Comparison of ENCODE assay signal across 8 mouse cellular contexts in genomic region chr5:138756311-138757085, GRCm38 (mm10). TPM values are rescaled to one million over a fixed set of nuclear protein-coding genes. Genes with fewer than 3 reads are reported as not detected.
DNase-seq lines count a peak whose midpoint lies in the region; ATAC-seq and TF ChIP-seq lines count a peak whose summit lies in the region.

No protein-coding gene starts in this region.

- H3K4me1 ChIP-seq in hindbrain, embryonic 14.5 days (replicated peaks; ENCODE audit: control insufficient read depth, insufficient read depth, low read length): peaks cover 55% of the 10 kb centered on the region

- H3K79me2 ChIP-seq in C2C12 (ENCODE audit: control insufficient read depth, insufficient read depth): peaks cover 25% of the 10 kb centered on the region

- H3K9ac ChIP-seq in hindbrain, embryonic 14.5 days: peak overlapping the region; percentile 99

- no peak for TF ChIP-seq CTCF in C2C12 (IDR thresholded peaks at IDR 0.05; ENCODE audit: control insufficient read depth, insufficient read depth, insufficient read length)

- ATAC-seq in hindbrain, embryonic 14.5 days (ENCODE audit: low FRiP score): peak; percentile 12; the same call in 1 of the 2 replicates
- no peak for ATAC-seq in granulocyte monocyte progenitor cell, adult 5-6 weeks (replicated peaks; ENCODE audit: poor library complexity, severe bottlenecking)

- H3K27ac ChIP-seq in hindbrain, embryonic 14.5 days: peak overlapping the region; percentile 99

- peak overlapping the region; percentile 70 for H3ac ChIP-seq in C2C12 (ENCODE audit: control insufficient read depth, insufficient read length, low read depth)

- peak overlapping the region; percentile 51 for H3K4me3 ChIP-seq in C2C12 (ENCODE audit: insufficient read depth, poor library complexity, severe bottlenecking)
- peak overlapping the region; percentile 75 for H3K4me3 ChIP-seq in hindbrain, embryonic 14.5 days (replicated peaks; ENCODE audit: low read length)

- peak; percentile 16 for DNase-seq in cerebellum, adult 8-10 months
- peak; percentile 73 for DNase-seq in gastrocnemius, adult 18-20 months (ENCODE audit: low spot score)
- peak; percentile 63 for DNase-seq in hindbrain, embryonic 14.5 days (ENCODE audit: low spot score)
- peak; percentile 52 to 59 for DNase-seq in layer of hippocampus, postnatal 36 days
- peak; percentile 18 for DNase-seq in lung, postnatal 25 days (ENCODE audit: low spot score)
- peak; percentile 58 for DNase-seq in right cerebral cortex, postnatal 4 days

- no peaks in the 10 kb centered on the region for H3K27me3 ChIP-seq in C2C12 (ENCODE audit: control insufficient read depth, insufficient read depth, insufficient read length)
- H3K27me3 ChIP-seq in hindbrain, embryonic 14.5 days (ENCODE audit: control insufficient read depth, insufficient read depth, low read length): no peaks in the 10 kb centered on the region

- H3K4me2 ChIP-seq in hindbrain, embryonic 14.5 days (replicated peaks): peak overlapping the region; percentile 86

- 11% methylated on average over 15 of the region's 15 CpGs for WGBS in hindbrain, embryonic 14.5 days

- H3K36me3 ChIP-seq in C2C12 (ENCODE audit: control insufficient read depth, insufficient read depth): peaks cover 10% of the 10 kb centered on the region
- H3K36me3 ChIP-seq in hindbrain, embryonic 14.5 days (replicated peaks; ENCODE audit: control insufficient read depth, insufficient read depth): peaks cover 39% of the 10 kb centered on the region

- H3K9me3 ChIP-seq in hindbrain, embryonic 14.5 days (ENCODE audit: control insufficient read depth, low read length): no peaks in the 10 kb centered on the region

- H3K79me3 ChIP-seq in C2C12 (ENCODE audit: low read depth): peaks cover 4% of the 10 kb centered on the region

TF ChIP-seq in C2C12, 6 proteins besides CTCF, POLR2A, EP300 and RAD21:
- no peak for TF ChIP-seq MYOG (IDR thresholded peaks at IDR 0.05; ENCODE audit: control insufficient read depth, extremely low read depth, insufficient read length)
- TF ChIP-seq CEBPB (IDR thresholded peaks at IDR 0.05; ENCODE audit: low read depth): no peak

RNA-seq across cellular contexts. Expression of gene Fam20c, which starts 2.2 kb away (rescaled TPM):
- polyA plus RNA-seq in C2C12 (2012; fragmentation: generic; extraction: Trizol): 64.4 TPM
- 10 to 100 TPM; 22.4 to 24.6 TPM for total RNA-seq in gastrocnemius, adult 18-20 months (2021)
- polyA plus RNA-seq in hindbrain, embryonic 14.5 days (2014; fragmentation: Nextera tagmentation; extraction: Ambion mirVana): 63.5 and 72.0 TPM in 2 replicates
- 10 to 100 TPM; 29.1 to 30.3 TPM for total RNA-seq in layer of hippocampus, postnatal 36 days (2021)
- 1.5 and 6.0 TPM in 2 replicates for total RNA-seq in granulocyte monocyte progenitor cell, adult 5-6 weeks (2014; fragmentation: Nextera tagmentation)
- 1.4 and 4.7 TPM in 2 replicates for total RNA-seq in granulocyte monocyte progenitor cell, adult 5-6 weeks (2017)

Comparison
In these comparisons a context has a peak if more than half of its experiments do, and no peak if none do; other contexts are left out.
1. DNase-seq: peak in every context shown above with its lines; median percentile 73 in gastrocnemius, adult 18-20 months; 63 in hindbrain, embryonic 14.5 days; 58 in right cerebral cortex, postnatal 4 days; 56 in layer of hippocampus, postnatal 36 days; 18 in lung, postnatal 25 days; 16 in cerebellum, adult 8-10 months.